Mouse (Mus musculus) layer of hippocampus, adult 2 months (tissue): ENCODE measurements at regions not wholly inside any gene's neighbourhood (a gene's known extent, or its start where the extent isn't known, plus 50 kb on each side); places are given as distances from the start of the nearest gene placed in this dataset.

Experiments
- DNase-seq, 2 experiments: peaks; one replicate each; pipeline ENCODE4 v3.0.0; 2022; ENCODE audit warnings: low spot score in 2 of 2
- H3K27ac ChIP-seq: fragments of 200-600 bp; 2 replicates; pipeline ENCODE4 v1.8.1; 2022
- H3K4me3 ChIP-seq: fragments of 200-600 bp; 2 replicates; pipeline ENCODE4 v1.8.1; 2022; ENCODE audit warnings: mild to moderate bottlenecking
- CTCF ChIP-seq: fragments of 200-600 bp; conservative IDR thresholded peaks from 2 replicates; pipeline ENCODE4 v1.8.1; 2022; ENCODE audit warnings: antibody characterized with exemption, mild to moderate bottlenecking, moderate library complexity

DNA sequence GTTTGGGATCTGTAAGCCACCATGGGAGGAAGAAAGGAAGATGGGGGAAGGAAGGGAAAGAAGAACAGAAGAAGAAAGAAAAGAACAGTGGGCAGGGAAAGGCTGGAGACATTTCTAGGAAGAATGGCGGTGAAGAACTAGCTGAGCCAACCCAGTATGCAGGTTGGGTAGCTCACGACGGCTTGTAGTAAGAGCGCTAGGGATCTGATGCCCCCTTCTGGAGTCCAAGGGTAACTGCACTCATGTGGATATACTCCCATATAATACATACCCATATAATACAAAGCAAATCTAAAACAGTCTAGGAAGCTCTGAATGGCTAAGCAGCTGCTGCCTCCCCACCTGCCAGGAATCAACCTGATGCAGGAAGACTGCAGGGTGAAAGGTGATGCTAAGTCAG, 100.2 kb upstream of the Gli2 start:
- no peak for DNase-seq
- H3K27ac ChIP-seq: no peak overlapping the region
- TF ChIP-seq CTCF: peak; percentile 25
- no peak overlapping the region for H3K4me3 ChIP-seq

DNA sequence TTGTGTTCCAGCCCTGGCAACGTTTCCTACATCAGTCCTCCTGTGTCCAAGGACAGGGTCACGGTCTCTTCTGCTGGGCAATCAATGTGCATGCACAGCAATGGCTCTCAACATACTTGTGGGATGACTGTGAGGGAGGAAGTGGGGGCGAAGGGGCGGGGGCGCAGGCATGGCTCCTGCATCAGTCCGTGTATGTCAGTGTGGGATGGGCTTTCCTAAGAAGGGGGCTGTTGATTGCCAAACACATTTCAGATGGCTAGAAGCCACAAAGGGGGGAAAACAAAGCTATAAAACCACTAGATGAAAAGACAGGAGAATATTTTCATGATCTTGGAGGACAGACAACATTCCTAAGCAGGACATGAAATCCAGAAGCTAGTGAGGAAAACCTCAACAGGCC, 99.4 kb upstream of the Gli2 start:
- TF ChIP-seq CTCF: no peak
- DNase-seq: no peak
- no peak overlapping the region for H3K4me3 ChIP-seq
- no peak overlapping the region for H3K27ac ChIP-seq

DNA sequence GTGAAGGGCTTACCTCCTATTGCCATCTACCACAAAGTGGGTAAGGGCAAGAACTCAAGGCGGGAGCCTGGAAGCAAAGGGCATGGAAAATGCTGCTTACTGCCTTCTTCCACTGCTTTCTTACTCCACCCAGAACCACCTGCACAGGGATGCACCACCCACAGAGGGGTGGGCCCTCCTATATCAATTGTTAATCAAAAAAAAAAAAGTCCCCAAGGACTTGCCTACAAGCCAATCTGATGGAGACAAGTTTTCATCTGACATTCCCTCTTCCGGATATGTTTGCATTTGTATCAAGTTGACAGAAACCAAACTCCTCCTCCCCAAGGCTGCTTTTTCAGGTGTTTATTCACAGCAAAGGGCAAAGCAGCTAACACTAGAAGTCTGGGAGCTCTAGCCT, 94.1 kb upstream of the Gli2 start:
- no peak overlapping the region for H3K4me3 ChIP-seq
- no peak for TF ChIP-seq CTCF
- DNase-seq: no peak

DNA sequence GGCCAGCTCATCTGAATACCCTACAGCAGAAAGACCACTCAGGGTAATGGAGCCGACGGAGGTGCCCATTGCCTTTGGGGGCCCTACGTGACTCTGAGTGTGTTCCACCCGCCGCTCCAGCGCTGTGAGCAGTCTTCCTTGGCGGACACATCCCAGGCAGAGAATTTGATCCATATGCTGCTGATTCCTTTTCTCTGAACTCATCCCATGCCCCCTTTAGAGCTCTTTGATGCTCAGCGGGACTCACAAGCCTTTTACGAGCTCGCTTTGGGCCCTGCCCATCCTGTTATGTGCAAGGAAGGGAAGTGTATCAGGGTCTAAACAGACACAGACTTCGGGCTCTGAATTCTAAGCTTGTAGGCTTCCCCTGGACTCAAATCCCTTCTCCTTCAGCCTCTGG, 90.4 kb upstream of the Gli2 start:
- DNase-seq: no peak
- Histone ChIP-seq H3K4me3 (no peak overlapping the region), H3K27ac (no peak overlapping the region)
- no peak for TF ChIP-seq CTCF

More for the DNA sequence above, 94.1 kb upstream of the Gli2 start:
- no peak overlapping the region for H3K27ac ChIP-seq

DNA sequence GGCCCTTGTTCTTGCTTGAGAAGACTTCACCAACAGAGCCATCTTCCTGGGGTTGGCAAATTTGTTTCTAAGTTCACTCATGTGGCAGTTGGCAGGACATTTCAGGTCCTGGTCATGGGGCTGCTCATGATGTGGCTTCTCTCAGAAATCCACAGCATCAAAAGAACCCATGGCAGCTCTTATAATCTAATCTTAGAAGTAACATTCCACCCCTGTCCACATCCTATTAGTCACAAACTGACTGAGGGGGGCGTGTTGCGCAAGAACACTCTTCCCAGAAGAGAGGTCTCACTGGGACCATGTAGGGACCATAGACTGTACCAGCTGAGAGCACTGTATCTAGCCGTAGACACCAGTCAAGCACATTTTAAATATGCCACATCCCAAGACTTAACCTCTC, 75.6 kb upstream of the Gli2 start:
- TF ChIP-seq CTCF: no peak
- H3K27ac ChIP-seq: no peak overlapping the region
- DNase-seq: no peak
- no peak overlapping the region for H3K4me3 ChIP-seq

DNA sequence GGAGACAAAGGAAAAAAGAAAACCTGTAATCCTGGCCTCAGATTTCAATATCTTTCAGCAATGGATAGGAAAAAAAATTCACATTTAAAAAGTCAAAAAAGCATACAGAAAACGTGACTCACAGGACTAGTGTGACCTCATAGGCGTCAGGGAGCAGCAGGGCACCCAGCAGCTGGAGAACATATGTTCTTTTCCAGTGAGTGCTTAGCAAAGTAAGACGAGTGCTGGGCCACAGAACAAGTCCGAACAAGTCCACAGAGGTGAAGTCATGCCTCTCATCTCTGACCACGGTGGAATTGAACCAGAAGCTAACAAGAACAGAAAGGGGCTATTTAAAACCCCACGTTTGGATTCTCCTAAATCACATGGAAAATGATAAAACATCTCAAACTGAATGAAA, 72.1 kb upstream of the Gli2 start:
- no peak for TF ChIP-seq CTCF
- H3K4me3 ChIP-seq: no peak overlapping the region
- DNase-seq: no peak
- no peak overlapping the region for H3K27ac ChIP-seq

GRCm38 (mm10) chr1:119124798-119125197, 71.4 kb upstream of the Gli2 start:
- TF ChIP-seq CTCF: no peak
- no peak for DNase-seq
- Histone ChIP-seq H3K4me3 (no peak overlapping the region), H3K27ac (no peak overlapping the region)

- Histone ChIP-seq H3K4me3 (no peak overlapping the region), H3K27ac (no peak overlapping the region)
- no peak for DNase-seq
- no peak for TF ChIP-seq CTCF
These were observed 70.6 kb upstream of the Gli2 start for GRCm38 (mm10) chr1:119124063-119124462.

DNA sequence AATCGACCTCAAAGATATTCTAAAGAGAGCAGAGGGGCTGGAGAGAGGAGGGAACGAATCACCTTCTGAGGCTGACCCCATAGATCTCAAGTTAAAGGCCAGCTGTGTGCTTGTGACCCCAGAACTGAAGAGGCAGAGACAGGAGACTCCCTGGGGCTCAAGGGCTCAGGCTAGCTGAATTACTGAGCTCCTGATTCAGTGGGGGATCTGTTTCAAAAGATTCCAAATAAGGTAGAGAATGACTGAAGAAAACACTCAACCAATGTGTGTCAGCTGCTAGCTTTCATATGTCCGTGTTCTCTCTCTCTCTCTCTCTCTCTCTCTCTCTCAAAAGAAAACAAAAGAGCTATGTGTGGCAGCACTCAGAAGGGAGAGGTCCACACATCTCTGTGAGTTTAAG, 70.0 kb upstream of the Gli2 start:
- Histone ChIP-seq H3K4me3 (no peak overlapping the region), H3K27ac (no peak overlapping the region)
- DNase-seq: no peak
- TF ChIP-seq CTCF: no peak

DNA sequence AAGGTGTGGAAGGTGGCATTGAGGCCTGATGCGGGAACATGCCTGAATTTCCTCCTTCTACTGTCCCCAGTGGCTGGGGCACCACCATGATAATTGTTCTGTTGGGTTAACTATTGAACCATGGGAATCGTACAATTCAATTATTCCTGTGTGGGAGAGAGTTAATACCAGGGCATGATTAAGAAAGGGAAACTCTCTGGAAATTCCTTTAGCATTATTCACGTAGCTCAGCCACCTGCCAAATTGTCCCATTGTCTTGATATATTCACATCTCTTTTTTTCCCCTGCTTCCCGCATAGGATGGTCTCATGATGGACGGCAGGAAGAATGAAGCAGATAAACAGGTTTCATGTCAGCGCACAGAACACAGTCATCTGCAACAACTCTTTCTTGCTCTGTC, 69.6 kb upstream of the Gli2 start:
- no peak for DNase-seq
- H3K4me3 ChIP-seq: no peak overlapping the region
- no peak for TF ChIP-seq CTCF
- H3K27ac ChIP-seq: no peak overlapping the region

DNA sequence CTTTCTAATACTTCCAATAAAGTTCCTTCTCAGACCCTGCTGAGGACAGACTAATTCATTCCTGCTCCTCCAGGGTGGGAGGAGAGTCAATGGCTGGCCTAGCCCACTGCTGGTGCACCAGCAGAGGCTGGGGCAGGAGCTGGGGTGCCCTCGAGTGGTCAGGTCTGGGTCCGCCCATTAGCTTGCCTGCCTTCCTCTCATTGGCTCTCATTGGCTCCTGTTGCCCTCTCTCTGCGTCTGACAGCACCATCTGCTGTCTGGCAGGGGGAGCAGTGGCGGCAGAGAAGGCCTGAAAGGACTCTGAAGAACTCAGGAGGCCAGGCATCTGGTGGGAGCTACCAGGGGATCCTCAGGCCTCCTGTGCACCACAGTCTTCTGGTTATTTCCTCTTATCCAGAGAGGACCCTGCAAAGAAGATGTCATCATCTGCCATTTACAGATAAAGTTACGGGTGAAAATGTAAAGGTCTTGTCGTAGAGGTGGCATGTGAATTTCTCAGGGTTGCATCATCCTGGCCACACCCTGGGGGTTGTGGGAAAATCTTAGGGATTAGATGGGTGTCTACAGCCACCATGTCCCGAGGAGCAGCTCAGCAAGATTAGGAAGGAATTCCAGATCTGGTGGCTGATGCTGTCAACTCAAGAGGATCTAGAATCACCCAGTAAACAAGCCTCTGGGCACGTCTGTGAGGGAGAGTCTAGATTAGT, 66.6 kb upstream of the Gli2 start:
- no peak overlapping the region for H3K4me3 ChIP-seq
- TF ChIP-seq CTCF: peak; percentile 51
- no peak overlapping the region for H3K27ac ChIP-seq
- DNase-seq: no peak

DNA sequence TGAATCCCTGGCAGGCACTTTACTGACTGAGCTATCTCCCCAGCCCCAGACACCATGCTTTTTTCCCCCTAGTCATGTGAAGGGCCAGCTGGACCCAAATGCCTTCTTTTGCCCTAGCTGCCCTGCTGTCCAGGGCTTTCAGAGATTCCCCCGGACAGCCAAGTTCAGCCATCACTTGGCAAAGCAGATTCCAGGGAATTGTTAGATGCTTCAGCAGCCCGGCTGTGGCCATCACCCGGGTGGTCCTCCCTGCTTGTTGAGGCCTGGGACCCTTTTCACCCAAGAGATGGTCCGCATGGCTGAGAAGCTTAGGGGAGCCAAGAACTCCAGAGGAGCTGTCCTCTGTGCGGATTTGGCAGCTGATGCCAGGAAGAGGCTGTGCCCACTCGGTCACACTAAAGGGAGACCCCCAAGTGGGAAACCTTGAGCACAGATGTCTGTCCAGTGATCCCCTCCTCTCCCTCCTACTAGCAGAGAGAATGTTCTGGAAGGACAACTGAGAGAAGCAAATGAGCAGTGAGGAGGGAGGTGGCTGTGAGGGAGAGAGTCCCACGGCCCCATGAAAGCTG, 61.8 kb upstream of the Gli2 start:
- no peak for DNase-seq
- Histone ChIP-seq H3K27ac (no peak overlapping the region), H3K4me3 (no peak overlapping the region)
- TF ChIP-seq CTCF: no peak

DNA sequence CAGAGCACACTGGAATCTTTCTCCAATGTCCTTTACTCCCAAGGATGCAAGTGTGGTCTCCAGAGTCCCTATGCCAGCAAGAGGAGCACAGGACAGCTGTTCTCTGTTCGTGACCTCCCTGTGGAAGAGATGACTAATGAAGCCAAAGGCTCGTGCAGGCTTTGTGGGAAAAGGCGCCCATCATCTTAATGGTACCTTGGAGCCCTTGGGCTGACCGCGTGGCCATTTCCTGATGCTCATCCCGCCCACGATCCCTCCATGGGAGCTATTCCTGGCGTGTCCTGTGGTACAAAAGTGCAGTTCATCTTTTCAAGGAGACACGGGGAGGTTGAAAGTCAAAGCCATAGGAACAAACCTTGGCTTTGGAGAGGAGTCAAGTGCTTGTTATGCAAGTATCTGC, 55.2 kb upstream of the Gli2 start:
- H3K27ac ChIP-seq: no peak overlapping the region
- no peak for DNase-seq
- no peak overlapping the region for H3K4me3 ChIP-seq
- no peak for TF ChIP-seq CTCF

- no peak for DNase-seq
- TF ChIP-seq CTCF: no peak
- no peak overlapping the region for H3K27ac ChIP-seq
These were observed 53.0 kb upstream of the Gli2 start for GRCm38 (mm10) chr1:119106246-119106975.

More at GRCm38 (mm10) chr1:119106246-119106975, 53.0 kb upstream of the Gli2 start:
- H3K4me3 ChIP-seq: no peak overlapping the region
